Mouse (Mus musculus) midbrain, embryonic 13.5 days (tissue): ENCODE data around the gene Tial1. TPM values are rescaled to one million over a fixed set of nuclear protein-coding genes. Genes with fewer than 3 reads are reported as not detected.

Source experiments
- ATAC-seq: fragments of 200-750 bp; cut with Nextera tagmentation; 2 replicates; pipeline ENCODE4 v1.8.0; 2017; ENCODE audit warnings: mild to moderate bottlenecking, moderate TSS enrichment, moderate library complexity
- H3K27ac ChIP-seq: fragments of 300-500 bp; sonication (generic); 2 replicates; pipeline ENCODE4 v1.5.1; 2015; ENCODE audit warnings: inconsistent platforms, mild to moderate bottlenecking, moderate library complexity
- H3K27me3 ChIP-seq: fragments of 300-500 bp; sonication (generic); 2 replicates; pipeline ENCODE4 v1.6.1; 2015; ENCODE audit warnings: mild to moderate bottlenecking, inconsistent platforms
- H3K36me3 ChIP-seq: fragments of 300-500 bp; sonication (generic); 2 replicates; pipeline ENCODE4 v1.6.1; 2015; ENCODE audit warnings: mild to moderate bottlenecking, inconsistent platforms
- H3K4me1 ChIP-seq: fragments of 300-500 bp; sonication (generic); replicated peaks from 2 replicates; pipeline ENCODE4 v1.6.1; 2015; ENCODE audit warnings: inconsistent platforms
- H3K4me2 ChIP-seq: fragments of 300-500 bp; sonication (generic); replicated peaks from 2 replicates; pipeline ENCODE4 v1.6.1; 2015; ENCODE audit warnings: moderate library complexity, mild to moderate bottlenecking, inconsistent platforms
- H3K4me3 ChIP-seq: fragments of 300-500 bp; sonication (generic); replicated peaks from 2 replicates; pipeline ENCODE4 v1.5.1; 2015; ENCODE audit warnings: mild to moderate bottlenecking, inconsistent platforms
- H3K9ac ChIP-seq: fragments of 300-500 bp; sonication (generic); replicated peaks from 2 replicates; pipeline ENCODE4 v1.6.1; 2015; ENCODE audit warnings: mild to moderate bottlenecking, inconsistent platforms
- H3K9me3 ChIP-seq: fragments of 300-500 bp; sonication (generic); 2 replicates; pipeline ENCODE4 v1.6.1; 2016; ENCODE audit warnings: mild to moderate bottlenecking, inconsistent platforms
- WGBS: fragments of 180-500 bp; shearing (Covaris S2); methylation state at CpG from one replicate; pipeline ENCODE4 v1.1.7; 2015; 5-methylcytosine and 5-hydroxymethylcytosine counted together
- polyA plus RNA-seq: library from polyadenylated mRNA; unstranded; fragments of >200 nt; fragmentation: Nextera tagmentation; extraction: Ambion mirVana; gene quantifications from 2 replicates; pipeline ENCODE4 v1.2.1, GENCODE M21; 2015

Tial1 gene
- polyA plus RNA-seq, 1 experiment from 2014 or later: 37.3 TPM

GRCm38 (mm10) chr7:128440584-128440983 is 20.9 kb downstream of the Tial1 start:
- no peaks in the 10 kb centered on the region for H3K9me3 ChIP-seq
- no peak for ATAC-seq
- H3K36me3 ChIP-seq: peaks cover 46% of the 10 kb centered on the region
- no peaks in the 10 kb centered on the region for H3K4me1 ChIP-seq
- H3K4me2 ChIP-seq: no peak overlapping the region
- WGBS: 87% methylated on average over 2 of the region's 2 CpGs
- H3K9ac ChIP-seq: no peak overlapping the region
- H3K4me3 ChIP-seq: no peak overlapping the region
- no peak overlapping the region for H3K27ac ChIP-seq
- H3K27me3 ChIP-seq: no peaks in the 10 kb centered on the region

- ATAC-seq: no peak
- no peak overlapping the region for H3K27ac ChIP-seq
- H3K9ac ChIP-seq: no peak overlapping the region
- 98% methylated on average over 6 of the region's 6 CpGs for WGBS
- no peaks in the 10 kb centered on the region for H3K4me1 ChIP-seq
- H3K4me3 ChIP-seq: no peak overlapping the region
- no peak overlapping the region for H3K4me2 ChIP-seq
- peaks cover 36% of the 10 kb centered on the region for H3K36me3 ChIP-seq
- no peaks in the 10 kb centered on the region for H3K9me3 ChIP-seq
- no peaks in the 10 kb centered on the region for H3K27me3 ChIP-seq
These were observed 22.3 kb downstream of the Tial1 start for GRCm38 (mm10) chr7:128439251-128439650.

GRCm38 (mm10) chr7:128438131-128438530 is 23.4 kb downstream of the Tial1 start:
- Histone ChIP-seq H3K4me2 (no peak overlapping the region), H3K9ac (no peak overlapping the region)
- ATAC-seq: no peak

GRCm38 (mm10) chr7:128433213-128433612 is 28.3 kb downstream of the Tial1 start:
- ATAC-seq: no peak
- H3K9ac ChIP-seq: no peak overlapping the region
- H3K4me2 ChIP-seq: no peak overlapping the region
- no peaks in the 10 kb centered on the region for H3K9me3 ChIP-seq
- peaks cover 5% of the 10 kb centered on the region; the same call in 1 of the 2 replicates for H3K4me1 ChIP-seq
- no peaks in the 10 kb centered on the region for H3K27me3 ChIP-seq
- H3K36me3 ChIP-seq: no peaks in the 10 kb centered on the region
- no peak overlapping the region for H3K4me3 ChIP-seq
- H3K27ac ChIP-seq: no peak overlapping the region
- WGBS: 50% methylated on average over 1 of the region's 1 CpGs

More at GRCm38 (mm10) chr7:128438131-128438530, 23.4 kb downstream of the Tial1 start:
- no peak overlapping the region for H3K27ac ChIP-seq
- no peaks in the 10 kb centered on the region for H3K9me3 ChIP-seq
- no peak overlapping the region for H3K4me3 ChIP-seq
- H3K27me3 ChIP-seq: no peaks in the 10 kb centered on the region
- H3K4me1 ChIP-seq: no peaks in the 10 kb centered on the region
- H3K36me3 ChIP-seq: peaks cover 27% of the 10 kb centered on the region

GRCm38 (mm10) chr7:128432574-128432973 is 28.9 kb downstream of the Tial1 start:
- H3K9ac ChIP-seq: no peak overlapping the region
- H3K27me3 ChIP-seq: no peaks in the 10 kb centered on the region
- no peaks in the 10 kb centered on the region for H3K36me3 ChIP-seq
- H3K27ac ChIP-seq: no peak overlapping the region
- H3K4me3 ChIP-seq: no peak overlapping the region
- no peak for ATAC-seq
- no peak overlapping the region for H3K4me2 ChIP-seq
- peaks cover 5% of the 10 kb centered on the region; the same call in 1 of the 2 replicates for H3K4me1 ChIP-seq
- no peaks in the 10 kb centered on the region for H3K9me3 ChIP-seq
- WGBS: 58% methylated on average over 10 of the region's 10 CpGs

- Histone ChIP-seq H3K27ac (no peak overlapping the region), H3K4me2 (no peak overlapping the region), H3K4me3 (no peak overlapping the region), H3K27me3 (peaks cover 44% of the 10 kb centered on the region), H3K36me3 (no peaks in the 10 kb centered on the region), H3K4me1 (peaks cover 13% of the 10 kb centered on the region), H3K9me3 (no peaks in the 10 kb centered on the region), H3K9ac (no peak overlapping the region)
- WGBS: 85% methylated on average over 3 of the region's 3 CpGs
- no peak for ATAC-seq
These were observed 39.0 kb downstream of the Tial1 start for GRCm38 (mm10) chr7:128422491-128422890.

GRCm38 (mm10) chr7:128421701-128422100 is 39.8 kb downstream of the Tial1 start:
- no peak for ATAC-seq
- Histone ChIP-seq H3K27ac (no peak overlapping the region), H3K9me3 (no peaks in the 10 kb centered on the region), H3K4me2 (no peak overlapping the region), H3K9ac (no peak overlapping the region), H3K27me3 (peaks cover 52% of the 10 kb centered on the region), H3K4me3 (no peak overlapping the region), H3K36me3 (no peaks in the 10 kb centered on the region), H3K4me1 (peaks cover 19% of the 10 kb centered on the region)
- 90% methylated on average over 7 of the region's 7 CpGs for WGBS

- H3K36me3 ChIP-seq: no peaks in the 10 kb centered on the region
- H3K9me3 ChIP-seq: no peaks in the 10 kb centered on the region
- H3K4me3 ChIP-seq: no peak overlapping the region
- no peak overlapping the region for H3K9ac ChIP-seq
- no peak for ATAC-seq
- H3K4me1 ChIP-seq: peaks cover 19% of the 10 kb centered on the region
- H3K27ac ChIP-seq: no peak overlapping the region
- WGBS: 2% methylated on average over 9 of the region's 9 CpGs
- H3K27me3 ChIP-seq: peaks cover 70% of the 10 kb centered on the region
- no peak overlapping the region for H3K4me2 ChIP-seq
These were observed 41.8 kb downstream of the Tial1 start for GRCm38 (mm10) chr7:128419690-128420089.

GRCm38 (mm10) chr7:128417930-128418779 is 43.4 kb downstream of the Tial1 start, which contains the start of gene Rgs10:
TSS of gene Rgs10 (minus strand) at chr7:128418758.
- Histone ChIP-seq H3K4me1 (peaks cover 19% of the 10 kb centered on the region), H3K4me2 (peak within 1 kb of the TSS; percentile 97), H3K4me3 (peak within 1 kb of the TSS; percentile 59), H3K9ac (peak within 1 kb of the TSS; percentile 64), H3K9me3 (no peaks in the 10 kb centered on the region), H3K36me3 (no peaks in the 10 kb centered on the region), H3K27me3 (peaks cover 75% of the 10 kb centered on the region), H3K27ac (no peak within 1 kb of the TSS)
- WGBS: under 1% methylated on average over 86 of the region's 102 CpGs
- ATAC-seq: peak; percentile 83

GRCm38 (mm10) chr7:128417226-128417929 is 44.1 kb downstream of the Tial1 start:
- Histone ChIP-seq H3K4me1 (peaks cover 19% of the 10 kb centered on the region), H3K4me2 (peak overlapping the region; percentile 97), H3K9me3 (no peaks in the 10 kb centered on the region), H3K36me3 (no peaks in the 10 kb centered on the region), H3K27me3 (peaks cover 73% of the 10 kb centered on the region), H3K27ac (no peak overlapping the region), H3K9ac (peak overlapping the region; percentile 64), H3K4me3 (peak overlapping the region; percentile 59)
- no peak; the same call in 1 of the 2 replicates for ATAC-seq
- 3% methylated on average over 32 of the region's 32 CpGs for WGBS

- Histone ChIP-seq H3K9ac (no peak overlapping the region), H3K27ac (no peak overlapping the region), H3K36me3 (no peaks in the 10 kb centered on the region), H3K4me3 (peak overlapping the region; percentile 59), H3K4me1 (peaks cover 19% of the 10 kb centered on the region), H3K4me2 (peak overlapping the region; percentile 97), H3K9me3 (no peaks in the 10 kb centered on the region), H3K27me3 (peaks cover 67% of the 10 kb centered on the region)
- no peak for ATAC-seq
- WGBS: 57% methylated on average over 6 of the region's 6 CpGs
These were observed 44.9 kb downstream of the Tial1 start for GRCm38 (mm10) chr7:128416664-128417063.

- Histone ChIP-seq H3K36me3 (no peaks in the 10 kb centered on the region), H3K4me2 (no peak overlapping the region), H3K9ac (no peak overlapping the region), H3K9me3 (no peaks in the 10 kb centered on the region), H3K27ac (no peak overlapping the region), H3K4me3 (no peak overlapping the region), H3K4me1 (peaks cover 19% of the 10 kb centered on the region), H3K27me3 (peaks cover 46% of the 10 kb centered on the region)
- ATAC-seq: no peak
- WGBS: 59% methylated on average over 8 of the region's 8 CpGs
These were observed 47.1 kb downstream of the Tial1 start for GRCm38 (mm10) chr7:128414433-128414832.
